Mouse (Mus musculus) left cerebral cortex, adult 8-10 months (tissue): ENCODE measurements at regions not wholly inside any gene's neighbourhood (a gene's known extent, or its start where the extent isn't known, plus 50 kb on each side); places are given as distances from the start of the nearest gene placed in this dataset.

Source experiments
- DNase-seq, 2 experiments: peaks; one replicate each; pipeline ENCODE4 v3.0.0; 2022; ENCODE audit warnings: low spot score in 2 of 2

GRCm38 (mm10) chr14:46077406-46078131, 301.6 kb upstream of the Gm15217 start:
- no peak for DNase-seq

- DNase-seq: no peak
Measured at GRCm38 (mm10) chr14:46082646-46083045, 296.6 kb upstream of the Gm15217 start.

DNA sequence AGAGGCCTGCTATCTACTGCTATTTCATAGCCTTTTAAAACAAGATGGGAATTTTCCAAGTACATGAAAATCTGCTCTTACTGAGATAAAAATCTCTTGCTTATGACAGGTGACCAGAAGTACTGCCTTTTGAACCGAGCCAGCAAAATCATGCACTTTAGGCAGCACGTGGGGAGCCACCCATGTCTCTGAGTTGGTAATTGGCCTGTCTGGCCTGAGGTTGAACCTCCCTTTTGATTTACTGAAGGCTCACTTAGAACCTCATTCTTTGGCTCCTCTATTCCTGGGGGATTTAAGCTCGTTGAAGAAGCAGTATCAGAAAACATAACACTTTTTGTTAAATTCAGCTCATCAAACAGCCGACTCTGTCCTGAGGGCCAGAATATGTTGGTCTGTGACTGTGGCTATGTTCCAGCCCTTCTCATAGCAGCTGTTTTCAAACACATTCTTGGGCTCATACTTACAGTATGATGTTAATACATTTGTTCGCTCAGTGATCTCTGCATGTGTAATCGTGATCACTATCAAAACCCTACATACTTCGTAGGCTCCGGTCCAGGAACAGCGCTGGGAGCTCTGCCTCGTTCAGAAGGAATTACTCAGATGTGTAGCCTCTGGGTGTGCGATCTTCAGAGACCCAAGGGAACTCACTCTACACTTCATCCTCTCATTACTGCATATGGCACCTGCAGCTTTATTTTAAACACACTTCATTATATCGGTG, 290.1 kb upstream of the Gm15217 start:
- no peak for DNase-seq

GRCm38 (mm10) chr14:46115950-46116349, 263.3 kb upstream of the Gm15217 start:
- no peak for DNase-seq

GRCm38 (mm10) chr14:46126541-46126940, 252.7 kb upstream of the Gm15217 start:
- DNase-seq: no peak

GRCm38 (mm10) chr14:46129762-46130161, 249.5 kb upstream of the Gm15217 start:
- no peak for DNase-seq

DNA sequence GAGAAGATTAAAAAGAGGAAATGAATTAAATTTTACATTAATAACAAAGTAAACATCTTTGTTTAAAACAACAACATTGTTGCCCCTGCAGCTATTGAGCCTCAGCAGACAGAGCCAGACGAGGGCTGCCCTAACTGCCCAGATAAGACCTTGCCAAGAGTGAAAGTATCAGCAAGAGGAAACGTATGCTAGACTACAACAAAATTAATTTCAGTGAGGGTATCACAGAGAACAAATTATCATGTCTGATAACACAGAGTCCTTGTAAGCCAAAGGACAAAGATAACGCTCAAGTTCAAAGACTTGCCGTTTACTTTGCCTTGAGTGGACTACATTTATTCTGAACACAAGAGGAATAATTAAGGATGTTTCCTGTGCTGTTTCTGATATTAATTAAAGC, 235.0 kb upstream of the Gm15217 start:
- DNase-seq: no peak

- no peak for DNase-seq
Measured at GRCm38 (mm10) chr14:46144707-46145106, 234.5 kb upstream of the Gm15217 start.

GRCm38 (mm10) chr14:46145584-46145983, 233.6 kb upstream of the Gm15217 start:
- DNase-seq: no peak

DNA sequence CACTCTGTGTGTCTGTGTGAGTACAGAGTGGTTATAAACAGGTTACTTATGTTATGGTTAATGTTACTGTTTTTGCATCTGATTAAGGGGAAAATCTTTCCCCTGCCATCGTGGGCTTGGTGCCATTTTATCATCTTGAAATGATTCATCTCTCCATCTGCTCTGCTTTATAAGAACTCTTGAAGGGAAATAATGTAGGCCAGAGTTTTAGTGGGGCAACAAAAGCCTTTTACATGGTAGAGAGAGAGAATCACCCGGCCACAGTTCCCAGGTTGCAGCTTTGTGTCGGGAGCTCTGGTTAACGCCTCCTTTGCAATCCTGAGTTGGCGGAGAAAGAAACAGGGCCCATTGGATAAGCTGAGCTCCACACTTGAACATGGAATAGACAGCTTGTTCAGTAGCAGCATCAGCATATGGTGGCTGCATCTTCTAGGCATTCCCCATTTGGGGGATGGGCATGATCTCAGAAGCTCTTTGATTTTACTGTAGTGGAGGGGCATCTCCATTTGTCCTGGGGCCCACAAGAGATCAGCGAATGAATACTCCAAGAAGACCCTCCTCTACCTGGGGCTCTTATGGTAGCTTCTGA, 230.0 kb upstream of the Gm15217 start:
- peak in 1 of 2 experiments; percentile 12 for DNase-seq

- no peak for DNase-seq
Measured at GRCm38 (mm10) chr14:46158741-46159140, 220.5 kb upstream of the Gm15217 start.

- DNase-seq: no peak
Measured at GRCm38 (mm10) chr14:46172181-46172874, 206.9 kb upstream of the Gm15217 start.

DNA sequence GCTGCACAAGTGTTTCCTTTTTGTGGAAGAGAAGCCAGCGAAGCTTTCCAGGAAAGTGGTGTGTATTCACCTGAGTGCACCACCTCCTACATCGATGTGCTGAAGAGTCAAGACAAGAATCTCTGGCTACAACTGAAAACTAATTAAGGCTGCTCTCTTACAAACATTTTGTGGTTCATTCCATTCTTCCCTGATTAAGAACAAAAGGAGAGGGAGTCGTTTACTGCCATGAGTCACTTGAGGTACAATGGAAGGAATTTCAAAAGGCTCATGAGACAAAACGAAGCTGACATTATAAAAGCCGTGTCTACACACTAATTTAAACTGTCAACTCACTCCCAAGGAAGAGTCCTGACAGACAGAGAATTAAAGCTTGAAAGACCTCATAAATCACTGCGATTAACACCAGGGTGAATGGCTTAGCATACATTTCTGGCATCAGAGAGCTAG, 206.3 kb upstream of the Gm15217 start:
- DNase-seq: no peak

DNA sequence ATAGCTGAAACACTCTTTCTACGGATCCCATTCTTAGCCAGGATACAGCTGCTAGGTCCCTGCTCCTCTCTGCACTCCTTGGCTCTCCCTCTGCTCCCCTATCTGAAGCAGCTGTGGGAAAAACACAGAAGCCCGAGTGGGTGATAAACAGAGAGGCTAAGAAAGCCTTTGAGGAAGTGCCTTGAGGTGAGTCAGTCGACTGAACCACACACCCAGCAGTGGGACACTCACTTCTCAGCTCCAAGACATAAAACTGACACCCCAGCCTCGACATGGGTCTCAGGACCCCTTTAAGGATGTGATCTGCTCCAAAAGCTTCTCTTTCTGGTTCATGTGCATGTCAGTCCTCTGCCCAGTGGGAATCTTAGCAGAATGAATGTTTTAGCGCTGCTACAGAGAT, 204.8 kb upstream of the Gm15217 start:
- no peak for DNase-seq

DNA sequence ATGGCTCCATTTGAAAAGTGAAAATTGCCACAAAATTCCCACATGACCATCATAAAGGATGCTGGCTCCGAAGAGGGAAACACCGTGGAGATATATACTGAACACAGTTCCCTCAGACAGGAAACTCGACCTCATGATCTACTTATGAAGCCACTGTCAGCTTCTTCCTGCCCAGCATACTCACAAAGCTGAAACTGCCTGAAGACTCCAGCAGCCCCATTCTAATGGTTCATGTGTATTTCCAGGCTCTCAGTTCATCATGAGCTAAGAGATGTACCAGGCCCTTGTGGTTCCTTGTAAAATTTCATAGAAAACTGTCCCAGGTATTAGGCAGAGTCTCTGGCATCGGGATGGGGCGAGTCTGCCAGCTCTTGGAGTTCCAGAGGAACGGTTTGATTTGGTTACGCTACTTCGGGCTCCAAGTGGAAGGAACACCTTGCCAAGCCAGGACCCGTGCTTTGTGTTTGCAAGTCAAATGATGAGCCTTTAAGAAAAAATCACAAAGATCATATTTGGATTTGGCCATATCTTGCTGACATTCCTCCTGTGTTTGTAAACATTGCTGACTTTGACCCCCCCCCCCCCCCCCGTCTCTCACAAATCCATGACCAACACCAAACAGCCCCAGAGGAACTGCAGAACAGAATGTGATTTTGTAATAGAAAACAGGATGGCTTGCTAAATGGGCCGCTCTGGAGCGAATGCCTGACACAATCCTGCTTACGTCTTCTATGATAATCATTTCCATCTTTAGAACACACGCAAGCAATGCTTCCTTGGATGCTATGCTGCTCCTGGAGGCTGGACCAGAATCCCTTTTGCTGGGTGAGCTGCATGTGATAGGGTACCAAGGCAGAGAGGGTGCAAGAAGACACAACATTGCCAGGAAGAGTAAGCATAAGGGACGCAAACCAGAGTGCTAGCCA, 203.7 kb upstream of the Gm15217 start:
- DNase-seq: no peak

DNA sequence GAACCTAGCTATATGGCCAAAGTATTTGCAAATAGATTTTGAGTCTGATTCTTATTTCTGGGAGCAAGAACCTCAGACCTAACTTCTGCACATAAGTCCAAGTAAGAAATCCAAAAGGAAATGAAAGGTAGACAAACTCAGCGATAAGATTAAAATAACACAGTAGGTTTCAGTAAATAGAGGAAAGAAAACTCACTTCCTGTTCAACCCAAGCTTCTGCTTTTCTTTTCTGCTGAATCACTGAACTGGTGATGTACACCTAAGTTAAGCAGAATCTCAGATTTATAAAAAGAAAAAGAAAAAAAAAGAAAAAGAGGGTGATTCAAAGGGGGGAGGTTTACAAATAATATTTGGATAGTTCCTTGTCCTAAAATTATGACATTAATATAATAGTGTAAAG, 200.2 kb upstream of the Gm15217 start:
- no peak for DNase-seq

GRCm38 (mm10) chr14:46191639-46192399, 187.4 kb upstream of the Gm15217 start:
- DNase-seq: no peak

DNA sequence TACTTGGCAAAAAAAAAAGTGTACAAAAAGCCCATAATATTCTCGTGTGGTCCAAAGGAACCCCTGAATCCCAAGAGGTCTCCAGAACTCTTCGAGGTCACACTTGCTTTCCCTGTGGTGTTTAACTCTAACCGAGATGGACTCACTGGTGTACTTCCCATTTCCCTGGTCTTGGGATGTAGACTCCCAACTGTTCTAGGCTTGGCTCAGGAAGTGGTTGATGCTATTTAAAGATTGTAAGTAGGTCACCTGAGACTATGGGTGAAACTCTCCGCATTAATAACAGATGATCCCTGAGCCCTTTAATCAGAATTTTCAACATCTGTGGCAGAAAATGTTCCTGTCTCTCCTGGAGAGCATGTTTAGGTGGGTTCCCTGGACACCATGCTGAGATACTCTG, 185.6 kb upstream of the Gm15217 start:
- no peak for DNase-seq

DNA sequence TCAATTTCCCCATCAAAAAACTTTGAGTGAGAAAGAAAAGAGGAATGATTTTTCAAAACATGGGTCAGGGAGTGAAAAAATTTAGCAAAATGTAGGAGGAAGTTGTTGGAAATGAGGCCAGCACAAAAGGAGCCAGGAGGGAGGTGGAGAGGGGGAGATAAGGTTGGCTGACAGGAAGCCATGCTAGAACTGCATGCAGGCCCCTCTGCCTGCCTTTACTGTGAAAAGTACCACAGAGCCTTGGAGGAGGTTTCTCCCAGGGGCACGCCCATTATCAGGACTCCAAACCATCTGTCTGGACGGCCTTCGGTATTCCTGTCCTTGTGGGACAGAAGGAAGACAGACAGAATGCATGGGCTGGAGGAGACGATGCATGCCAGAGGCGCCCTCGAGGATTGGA, 183.3 kb upstream of the Gm15217 start:
- no peak for DNase-seq

GRCm38 (mm10) chr14:46202818-46203217, 176.4 kb upstream of the Gm15217 start:
- DNase-seq: no peak
